ENCODE assay signal across 23 mouse cellular contexts in genomic region chr10:69225951-69226350, GRCm38 (mm10). TPM values are rescaled to one million over a fixed set of nuclear protein-coding genes. Genes with fewer than 3 reads are reported as not detected.
DNase-seq lines count a peak whose midpoint lies in the region; ATAC-seq and TF ChIP-seq lines count a peak whose summit lies in the region.
"Had no signal": no experiment of that assay in that cellular context is flagged by ENCODE, and none has a peak within 500 bp of the region (broad histone marks: within the 10 kb centered on the region; RNA-seq: fewer than 3 reads in every experiment).

No protein-coding gene starts in this region.

- intact Hi-C loops in gastrocnemius, adult 2 months (cut with DNase I) = no loop called here

- H3K27ac ChIP-seq in gastrocnemius, adult 2 months = peak overlapping the region; percentile 43; the same call in 1 of the 2 replicates
- H3K27ac ChIP-seq in heart, embryonic 14.5 days (replicated peaks in 1 of 2; ENCODE audit: control insufficient read depth in 1 of 2, insufficient read depth in 1 of 2, low read depth in 2 of 2, low read length in 2 of 2) = peak overlapping the region in 1 of 2 experiments; percentile 44; a peak in 1 of 4 replicates
- no peak overlapping the region for H3K27ac ChIP-seq in heart, embryonic 11.5 days (ENCODE audit: low read depth, low read length)
- H3K27ac ChIP-seq in kidney, postnatal 0 days = no peak overlapping the region
- H3K27ac ChIP-seq in kidney, adult 2 months (ENCODE audit: insufficient read depth, low read depth, low read length) = no peak overlapping the region
- H3K27ac ChIP-seq in lung, postnatal 0 days (ENCODE audit: low read length) = no peak overlapping the region
- H3K27ac ChIP-seq: embryonic facial prominence, embryonic 10.5 days; forebrain, embryonic 13.5 days; heart, embryonic 13.5 days; hindbrain, embryonic 10.5 days; hindbrain, embryonic 14.5 days; intestine, embryonic 15.5 days had no signal

- no peak overlapping the region for H3K9ac ChIP-seq in heart, embryonic 14.5 days (ENCODE audit: low read length)
- H3K9ac ChIP-seq in heart, embryonic 11.5 days (ENCODE audit: low read depth, low read length) = no peak overlapping the region
- no peak overlapping the region for H3K9ac ChIP-seq in kidney, postnatal 0 days (ENCODE audit: low read depth, low read length)
- no peak overlapping the region for H3K9ac ChIP-seq in lung, postnatal 0 days (replicated peaks; ENCODE audit: low read depth)
- H3K9ac ChIP-seq: forebrain, embryonic 13.5 days; forebrain, postnatal 0 days; heart, embryonic 13.5 days; hindbrain, embryonic 14.5 days; intestine, embryonic 15.5 days had no signal

- H3K4me2 ChIP-seq in heart, embryonic 14.5 days (ENCODE audit: low read length) = 0 out of 2 replicates have a peak overlapping the region, but pooled peaks have one; percentile 23
- no peak overlapping the region for H3K4me2 ChIP-seq in heart, embryonic 11.5 days
- H3K4me2 ChIP-seq in kidney, postnatal 0 days (ENCODE audit: low read length) = no peak overlapping the region
- no peak overlapping the region for H3K4me2 ChIP-seq in lung, postnatal 0 days (replicated peaks; ENCODE audit: low read depth, low read length)
- H3K4me2 ChIP-seq: forebrain, embryonic 13.5 days; heart, embryonic 13.5 days; hindbrain, embryonic 14.5 days; intestine, embryonic 15.5 days had no signal

- no peak for TF ChIP-seq EP300 in lung, postnatal 0 days (IDR thresholded peaks at IDR 0.05)

- H3K27me3 ChIP-seq in heart, embryonic 14.5 days (ENCODE audit: control insufficient read depth, insufficient read depth, low read length) = no peaks in the 10 kb centered on the region
- no peaks in the 10 kb centered on the region for H3K27me3 ChIP-seq in heart, embryonic 11.5 days (ENCODE audit: control insufficient read depth, insufficient read depth, low read length)
- no peaks in the 10 kb centered on the region for H3K27me3 ChIP-seq in kidney, postnatal 0 days (ENCODE audit: insufficient read depth, low read length)
- H3K27me3 ChIP-seq in kidney, adult 2 months (replicated peaks; ENCODE audit: control insufficient read depth, insufficient read depth, low read length) = no peaks in the 10 kb centered on the region
- H3K27me3 ChIP-seq in lung, postnatal 0 days (replicated peaks; ENCODE audit: insufficient read depth, low read length) = no peaks in the 10 kb centered on the region
- H3K27me3 ChIP-seq: forebrain, embryonic 13.5 days; heart, embryonic 13.5 days; intestine, embryonic 15.5 days had no signal

- no peak for DNase-seq in gastrocnemius, adult 2 months
- no peak for DNase-seq in gastrocnemius, adult 18-20 months (ENCODE audit: low spot score)
- DNase-seq in kidney, postnatal 0 days (ENCODE audit: low spot score) = peak; percentile 36
- DNase-seq in kidney, adult 2 months = no peak
- peak; percentile 38 for DNase-seq in lung, postnatal 0 days (ENCODE audit: low spot score)
- no peak for DNase-seq in lung, adult 18-20 months
- DNase-seq: adrenal gland, adult 8-10 months; adrenal gland, postnatal 36 days; B cell, adult 2 months; cerebellum, adult 2 months; cerebellum, postnatal 10 days; forebrain, postnatal 0 days; gastrocnemius, postnatal 10 days had no signal

- no peak for TF ChIP-seq CTCF in gastrocnemius, adult 2 months (IDR thresholded peaks at IDR 0.05)
- TF ChIP-seq CTCF in kidney, postnatal 0 days (IDR thresholded peaks at IDR 0.05; ENCODE audit: low read depth) = no peak
- no peak for TF ChIP-seq CTCF in kidney, adult 2 months (conservative IDR thresholded peaks at IDR 0.05; ENCODE audit: insufficient read depth, insufficient read length, low read depth, low read length)
- no peak for TF ChIP-seq CTCF in lung, postnatal 0 days (IDR thresholded peaks at IDR 0.05)

- H3K36me3 ChIP-seq in heart, embryonic 14.5 days (ENCODE audit: control insufficient read depth, insufficient read depth, low read length) = peaks cover 29% of the 10 kb centered on the region
- H3K36me3 ChIP-seq in heart, embryonic 11.5 days (ENCODE audit: control insufficient read depth, insufficient read depth, low read length) = no peaks in the 10 kb centered on the region
- H3K36me3 ChIP-seq in kidney, postnatal 0 days (ENCODE audit: insufficient read depth, low read length) = no peaks in the 10 kb centered on the region
- no peaks in the 10 kb centered on the region for H3K36me3 ChIP-seq in kidney, adult 2 months (ENCODE audit: control insufficient read depth, insufficient read depth, low read length)
- H3K36me3 ChIP-seq in lung, postnatal 0 days (ENCODE audit: insufficient read depth, low read length) = no peaks in the 10 kb centered on the region
- H3K36me3 ChIP-seq: G1E had no signal

- H3K9me3 ChIP-seq in heart, embryonic 14.5 days (ENCODE audit: control insufficient read depth, low read length) = no peaks in the 10 kb centered on the region
- no peaks in the 10 kb centered on the region for H3K9me3 ChIP-seq in heart, embryonic 11.5 days (replicated peaks; ENCODE audit: control insufficient read depth, low read length)
- H3K9me3 ChIP-seq in kidney, postnatal 0 days (replicated peaks; ENCODE audit: low read length) = no peaks in the 10 kb centered on the region
- H3K9me3 ChIP-seq in lung, postnatal 0 days (ENCODE audit: low read length) = no peaks in the 10 kb centered on the region
- H3K9me3 ChIP-seq: embryonic facial prominence, embryonic 10.5 days; forebrain, embryonic 13.5 days; heart, embryonic 13.5 days; hindbrain, embryonic 10.5 days; intestine, embryonic 15.5 days had no signal

- no peak for TF ChIP-seq POLR2A in kidney, adult 2 months (IDR thresholded peaks at IDR 0.05; ENCODE audit: low read depth, low read length)

- H3K4me1 ChIP-seq in heart, embryonic 14.5 days (ENCODE audit: control insufficient read depth in 2 of 2, insufficient read depth in 2 of 2, low read length in 2 of 2) = peaks cover 4 to 21% of the 10 kb centered on the region in 2 experiments; a peak in 3 of 4 replicates
- H3K4me1 ChIP-seq in heart, embryonic 11.5 days (ENCODE audit: control insufficient read depth, insufficient read depth, low read length) = peaks cover 5% of the 10 kb centered on the region
- H3K4me1 ChIP-seq in kidney, postnatal 0 days (replicated peaks; ENCODE audit: insufficient read depth, low read length) = peaks cover 4% of the 10 kb centered on the region; the same call in 1 of the 2 replicates
- no peaks in the 10 kb centered on the region for H3K4me1 ChIP-seq in kidney, adult 2 months (ENCODE audit: control insufficient read depth, insufficient read depth, low read length)
- no peaks in the 10 kb centered on the region for H3K4me1 ChIP-seq in lung, postnatal 0 days (ENCODE audit: insufficient read depth, low read depth, low read length)
- H3K4me1 ChIP-seq: embryonic facial prominence, embryonic 10.5 days; forebrain, embryonic 13.5 days had no signal

- no peak overlapping the region for H3K4me3 ChIP-seq in gastrocnemius, adult 2 months
- H3K4me3 ChIP-seq in heart, embryonic 14.5 days (ENCODE audit: control insufficient read depth in 1 of 2, insufficient read depth in 1 of 2, low read depth in 1 of 2, low read length in 2 of 2) = no peak overlapping the region
- H3K4me3 ChIP-seq in heart, embryonic 11.5 days (ENCODE audit: low read depth, low read length) = no peak overlapping the region
- H3K4me3 ChIP-seq in kidney, postnatal 0 days (replicated peaks; ENCODE audit: low read depth, low read length) = no peak overlapping the region
- no peak overlapping the region for H3K4me3 ChIP-seq in kidney, adult 2 months (ENCODE audit: insufficient read depth, low read depth, low read length)
- no peak overlapping the region for H3K4me3 ChIP-seq in lung, postnatal 0 days (ENCODE audit: low read depth, low read length)
- H3K4me3 ChIP-seq: embryonic facial prominence, embryonic 10.5 days; forebrain, embryonic 13.5 days; heart, embryonic 13.5 days; hindbrain, embryonic 10.5 days; intestine, embryonic 15.5 days had no signal

- WGBS in heart, embryonic 14.5 days = 36% methylated on average over 8 of the region's 8 CpGs
- 43% methylated on average over 8 of the region's 8 CpGs for WGBS in heart, embryonic 11.5 days (ENCODE audit: insufficient replicate concordance)
- WGBS in kidney, postnatal 0 days = 56% methylated on average over 8 of the region's 8 CpGs
- 73% methylated on average over 8 of the region's 8 CpGs for WGBS in kidney, adult 2 months
- WGBS in lung, postnatal 0 days = 62% methylated on average over 8 of the region's 8 CpGs

- no peak for ATAC-seq in heart, embryonic 14.5 days (ENCODE audit: insufficient number of reproducible peaks, insufficient read depth, low FRiP score, low read depth)
- no peak for ATAC-seq in heart, embryonic 11.5 days (replicated peaks; ENCODE audit: insufficient number of reproducible peaks, low FRiP score, low TSS enrichment)
- ATAC-seq in kidney, postnatal 0 days (replicated peaks; ENCODE audit: low FRiP score, low read depth) = no peak
- ATAC-seq in lung, postnatal 0 days = peak; percentile 57
- ATAC-seq: CD4-positive, CD25-positive, alpha-beta regulatory T cell, adult 4 months; forebrain, embryonic 13.5 days; forebrain, postnatal 0 days; intestine, embryonic 15.5 days had no signal

RNA-seq across cellular contexts. Expression of gene A930033H14Rik, which starts 13.1 kb away (rescaled TPM):
- 1 to 10 TPM; 3.4 to 5.1 TPM for total RNA-seq in gastrocnemius, adult 2 months (2021)
- total RNA-seq in gastrocnemius, adult 18-20 months (2021) = 1 to 10 TPM; 4.4 to 4.8 TPM
- 2.4 and 2.6 TPM in 2 replicates for polyA plus RNA-seq in heart, embryonic 14.5 days (2014; fragmentation: Nextera tagmentation; extraction: Ambion mirVana)
- 1.8 and 2.4 TPM in 2 replicates for polyA plus RNA-seq in heart, embryonic 11.5 days (2014; fragmentation: Nextera tagmentation; extraction: Ambion mirVana)
- polyA plus RNA-seq in kidney, postnatal 0 days (2015; fragmentation: Nextera tagmentation; extraction: Ambion mirVana) = 2.3 and 2.9 TPM in 2 replicates
- 0.94 and 1.1 TPM in 2 replicates for polyA plus RNA-seq in kidney, adult 2 months (2012; rRNA removed)
- polyA plus RNA-seq in lung, postnatal 0 days (2015; fragmentation: Nextera tagmentation; extraction: Ambion mirVana) = 0.90 and 1.00 TPM in 2 replicates
- polyA plus RNA-seq: CD4-positive, CD25-positive, alpha-beta regulatory T cell, adult 4 months; G1E had no signal

Comparison
In these comparisons a context has a peak if more than half of its experiments do, and no peak if none do; other contexts are left out.
1. DNase-seq: peak in kidney, postnatal 0 days (single experiment) and lung, postnatal 0 days (single experiment); none in gastrocnemius, adult 2 months (single experiment), gastrocnemius, adult 18-20 months (single experiment), kidney, adult 2 months (single experiment) and lung, adult 18-20 months (0 of 2).